8 mouse cellular contexts compared by ENCODE assay signal in the genomic region with DNA sequence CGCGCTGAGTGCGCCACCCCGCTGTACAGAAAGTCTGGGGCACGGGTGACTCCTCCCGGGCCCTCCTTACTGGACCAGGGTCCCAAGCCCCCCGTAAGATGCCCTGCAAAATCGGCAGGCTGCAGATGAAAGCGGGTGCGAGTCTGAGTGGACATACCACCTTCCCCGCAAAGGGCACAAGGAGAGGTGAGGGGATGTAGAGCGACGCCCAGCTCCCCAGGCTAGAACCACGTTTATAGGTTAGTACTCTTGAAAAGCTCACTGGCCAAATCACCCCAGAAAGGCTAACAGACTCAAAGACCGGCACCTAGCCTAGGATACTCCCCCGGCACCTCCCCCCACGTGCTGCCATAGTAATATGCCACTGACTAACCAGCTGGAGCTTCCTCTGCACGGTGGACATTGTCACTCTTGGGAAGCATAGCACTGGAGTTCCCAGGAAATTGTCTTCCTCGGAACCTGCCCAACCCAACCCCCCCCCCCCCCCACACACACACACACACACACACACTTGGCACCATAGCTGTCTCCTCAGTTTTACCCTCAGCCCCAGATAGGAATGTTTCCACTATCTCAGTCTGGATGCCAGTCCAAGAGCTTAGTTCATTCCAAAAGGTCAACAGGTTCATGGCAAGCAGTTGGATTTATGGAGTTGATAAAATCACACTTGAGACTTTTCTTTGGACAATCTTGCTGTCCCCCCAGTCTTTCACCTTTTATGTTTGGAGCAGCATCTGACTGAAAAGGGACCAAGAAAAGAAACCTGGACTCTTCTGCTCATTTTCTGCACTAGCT. TPM values are rescaled to one million over a fixed set of nuclear protein-coding genes. Genes with fewer than 3 reads are reported as not detected.
A peak's percentile ranks its signal among the peaks of the same experiment; 100 is the strongest.
DNase-seq lines count a peak whose midpoint lies in the region; ATAC-seq and TF ChIP-seq lines count a peak whose summit lies in the region.

No protein-coding gene starts in this region.

- no peaks in the 10 kb centered on the region for H3K9me3 ChIP-seq in lung, embryonic 14.5 days (ENCODE audit: low read depth, low read length)
- H3K9me3 ChIP-seq in forebrain, embryonic 10.5 days = no peaks in the 10 kb centered on the region
- H3K9me3 ChIP-seq in limb, embryonic 11.5 days (ENCODE audit: control insufficient read depth, low read length) = no peaks in the 10 kb centered on the region

- H3K4me1 ChIP-seq in lung, embryonic 14.5 days (ENCODE audit: insufficient read depth) = no peaks in the 10 kb centered on the region
- H3K4me1 ChIP-seq in forebrain, embryonic 10.5 days = peaks cover 22% of the 10 kb centered on the region
- peaks cover under 1% of the 10 kb centered on the region for H3K4me1 ChIP-seq in limb, embryonic 11.5 days (ENCODE audit: control insufficient read depth, insufficient read depth, low read length)
- peaks cover 13% of the 10 kb centered on the region for H3K4me1 ChIP-seq in olfactory bulb, adult 2 months (ENCODE audit: control insufficient read depth, insufficient read depth, low read length)

- no peak for TF ChIP-seq CTCF in lung, embryonic 14.5 days (IDR thresholded peaks at IDR 0.05; ENCODE audit: low read depth)
- no peak for TF ChIP-seq CTCF in olfactory bulb, adult 2 months (IDR thresholded peaks at IDR 0.05; ENCODE audit: insufficient read depth, low read depth, low read length)

- WGBS in lung, embryonic 14.5 days = 10% methylated on average over 19 of the region's 19 CpGs
- WGBS in forebrain, embryonic 10.5 days = 9% methylated on average over 19 of the region's 19 CpGs
- WGBS in limb, embryonic 11.5 days = 6% methylated on average over 19 of the region's 19 CpGs
- WGBS in olfactory bulb, adult 2 months = 14% methylated on average over 19 of the region's 19 CpGs

- H3K9ac ChIP-seq in lung, embryonic 14.5 days = peak overlapping the region; percentile 53; the same call in 1 of the 2 replicates
- H3K9ac ChIP-seq in limb, embryonic 11.5 days (ENCODE audit: low read length) = peak overlapping the region; percentile 58

- no peaks in the 10 kb centered on the region for H3K36me3 ChIP-seq in lung, embryonic 14.5 days (ENCODE audit: insufficient read depth)
- no peaks in the 10 kb centered on the region for H3K36me3 ChIP-seq in forebrain, embryonic 10.5 days (replicated peaks)
- no peaks in the 10 kb centered on the region for H3K36me3 ChIP-seq in limb, embryonic 11.5 days (ENCODE audit: control insufficient read depth, insufficient read depth, low read length)

- DNase-seq in lung, embryonic 14.5 days = peak; percentile 29
- DNase-seq in lung, adult 18-20 months = no peak
- no peak for DNase-seq in forebrain, embryonic 10.5 days (ENCODE audit: extremely low spot score, low spot score)
- DNase-seq in limb, embryonic 11.5 days (ENCODE audit: low spot score) = no peak
- DNase-seq in cerebellum, postnatal 25 days = no peak
- DNase-seq in MN1 (ENCODE audit: low spot score) = no peak
- DNase-seq in ovary, postnatal 14 days (ENCODE audit: low spot score) = no peak

- H3K4me2 ChIP-seq in lung, embryonic 14.5 days = peak overlapping the region; percentile 77
- peak overlapping the region; percentile 69 for H3K4me2 ChIP-seq in limb, embryonic 11.5 days (ENCODE audit: low read depth, severe bottlenecking)

- H3K27ac ChIP-seq in lung, embryonic 14.5 days (ENCODE audit: low read depth) = no peak overlapping the region
- H3K27ac ChIP-seq in forebrain, embryonic 10.5 days = peak overlapping the region; percentile 82
- H3K27ac ChIP-seq in limb, embryonic 11.5 days (replicated peaks; ENCODE audit: low read depth, low read length) = no peak overlapping the region
- H3K27ac ChIP-seq in olfactory bulb, adult 2 months (ENCODE audit: insufficient read depth, low read depth, low read length) = no peak overlapping the region

- 0 out of 2 replicates have a peak, but pooled peaks have one; percentile 47 for ATAC-seq in lung, embryonic 14.5 days (ENCODE audit: insufficient read depth)
- ATAC-seq in limb, embryonic 11.5 days (ENCODE audit: insufficient number of reproducible peaks, low FRiP score, low TSS enrichment, low read depth) = peak; percentile 55; the same call in 1 of the 2 replicates

- H3K4me3 ChIP-seq in lung, embryonic 14.5 days (ENCODE audit: low read depth, low read length) = peak overlapping the region; percentile 41
- H3K4me3 ChIP-seq in forebrain, embryonic 10.5 days = peak overlapping the region; percentile 50
- peak overlapping the region; percentile 24 for H3K4me3 ChIP-seq in limb, embryonic 11.5 days (ENCODE audit: low read depth, low read length)
- H3K4me3 ChIP-seq in olfactory bulb, adult 2 months (ENCODE audit: insufficient read depth, low read depth, low read length) = peak overlapping the region; percentile 23

- TF ChIP-seq POLR2A in olfactory bulb, adult 2 months (IDR thresholded peaks at IDR 0.05; ENCODE audit: insufficient read depth, low read depth, low read length) = no peak

- H3K27me3 ChIP-seq in lung, embryonic 14.5 days (ENCODE audit: insufficient read depth, low read length) = no peaks in the 10 kb centered on the region
- H3K27me3 ChIP-seq in forebrain, embryonic 10.5 days (ENCODE audit: poor library complexity, severe bottlenecking) = peaks cover 67% of the 10 kb centered on the region
- H3K27me3 ChIP-seq in limb, embryonic 11.5 days (ENCODE audit: control insufficient read depth, insufficient read depth, low read length) = no peaks in the 10 kb centered on the region

RNA-seq across cellular contexts. Expression of a gene that starts 26.2 kb away (rescaled TPM):
- polyA plus RNA-seq in lung, embryonic 14.5 days (2014; fragmentation: Nextera tagmentation; extraction: Ambion mirVana) = 48.2 and 53.5 TPM in 2 replicates
- polyA plus RNA-seq in forebrain, embryonic 10.5 days (2016; fragmentation: Nextera tagmentation; extraction: Ambion mirVana) = 10.9 and 17.6 TPM in 2 replicates
- 27.6 and 32.1 TPM in 2 replicates for polyA plus RNA-seq in limb, embryonic 11.5 days (2014; fragmentation: Nextera tagmentation; extraction: Ambion mirVana)
- polyA plus RNA-seq in olfactory bulb, adult 2 months (2012; ENCODE audit: insufficient read depth, insufficient read length, low replicate concordance, missing spikeins) = not detected in 2 replicates

RNA-seq across cellular contexts. Expression of a gene that starts 31.6 kb away (rescaled TPM):
- polyA plus RNA-seq in lung, embryonic 14.5 days (2014; fragmentation: Nextera tagmentation; extraction: Ambion mirVana) = 0.84 and 0.85 TPM in 2 replicates
- 14.3 and 21.3 TPM in 2 replicates for polyA plus RNA-seq in forebrain, embryonic 10.5 days (2016; fragmentation: Nextera tagmentation; extraction: Ambion mirVana)
- 8.0 and 10.1 TPM in 2 replicates for polyA plus RNA-seq in limb, embryonic 11.5 days (2014; fragmentation: Nextera tagmentation; extraction: Ambion mirVana)
- polyA plus RNA-seq in olfactory bulb, adult 2 months (2012; ENCODE audit: insufficient read depth, insufficient read length, low replicate concordance, missing spikeins) = not detected in 2 replicates
